Mouse (Mus musculus): ENCODE data around the gene Akip1. TPM values are rescaled to one million over a fixed set of nuclear protein-coding genes. Genes with fewer than 3 reads are reported as not detected.

Akip1 gene
- total RNA-seq, 2 experiments from 2014 or later, result 3.2 to 5.2 TPM

DNA sequence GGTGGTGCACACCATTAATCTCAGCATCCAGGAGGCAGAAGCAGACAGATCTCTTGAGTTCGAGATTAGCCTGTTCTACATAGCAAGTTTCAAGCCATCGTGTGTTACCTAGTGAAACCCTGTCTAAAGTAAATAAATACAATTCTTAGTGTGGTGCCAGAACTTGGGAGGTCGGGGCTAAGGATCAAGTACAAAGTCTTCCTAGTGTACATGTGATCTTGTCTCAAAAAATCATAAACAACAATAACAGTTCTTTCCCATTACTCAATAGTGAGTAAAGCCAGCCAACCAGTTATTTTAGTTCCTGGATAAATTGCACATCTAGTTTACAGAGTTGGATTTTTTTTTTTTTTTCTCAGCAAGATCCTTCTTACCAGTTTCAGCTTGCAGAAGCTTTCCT lies 971 bp downstream of the Akip1 start:
- ATAC-seq (replicated peaks; ENCODE audit: low FRiP score, poor library complexity, severe bottlenecking), result 0 out of 2 replicates have a peak, but pooled peaks have one; percentile 14

DNA sequence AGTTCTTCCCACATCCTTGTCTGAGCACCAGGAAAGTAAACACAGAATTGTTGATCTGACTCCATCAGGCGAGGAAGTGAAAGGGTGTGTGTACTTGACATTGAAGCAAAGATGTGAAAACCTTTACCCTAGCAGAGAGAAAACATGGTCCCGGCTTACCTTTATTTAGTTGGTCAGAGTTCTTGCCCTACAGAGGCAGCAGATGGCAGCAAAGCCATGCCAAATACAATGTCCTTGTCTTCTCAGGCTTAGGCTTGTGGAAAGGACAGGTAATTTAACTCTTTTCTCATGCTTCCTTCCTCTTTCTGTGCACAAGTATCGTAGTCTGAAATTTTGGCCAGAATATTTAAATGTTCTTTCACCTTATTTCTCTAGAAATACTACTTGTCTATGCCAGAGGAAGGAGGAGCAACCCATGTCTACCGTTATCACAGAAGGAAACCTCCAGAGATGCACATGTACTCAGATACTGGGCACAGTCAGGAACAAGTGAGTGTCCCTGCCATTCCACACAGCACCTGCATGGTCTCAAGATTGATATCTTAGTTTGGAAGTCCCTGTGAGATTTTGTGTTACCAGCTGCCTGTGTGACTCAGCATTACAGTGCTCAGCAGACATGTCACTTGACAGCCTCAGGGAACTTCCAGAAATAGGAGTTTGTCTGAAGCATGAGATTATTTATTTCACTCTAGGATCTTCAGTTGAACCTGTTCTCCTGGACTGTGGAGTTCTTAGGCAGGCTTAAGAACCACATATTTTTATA lies 3.7 kb downstream of the Akip1 start:
- ATAC-seq (replicated peaks; ENCODE audit: low FRiP score, poor library complexity, severe bottlenecking), result 0 out of 2 replicates have a peak, but pooled peaks have one; percentile 48

DNA sequence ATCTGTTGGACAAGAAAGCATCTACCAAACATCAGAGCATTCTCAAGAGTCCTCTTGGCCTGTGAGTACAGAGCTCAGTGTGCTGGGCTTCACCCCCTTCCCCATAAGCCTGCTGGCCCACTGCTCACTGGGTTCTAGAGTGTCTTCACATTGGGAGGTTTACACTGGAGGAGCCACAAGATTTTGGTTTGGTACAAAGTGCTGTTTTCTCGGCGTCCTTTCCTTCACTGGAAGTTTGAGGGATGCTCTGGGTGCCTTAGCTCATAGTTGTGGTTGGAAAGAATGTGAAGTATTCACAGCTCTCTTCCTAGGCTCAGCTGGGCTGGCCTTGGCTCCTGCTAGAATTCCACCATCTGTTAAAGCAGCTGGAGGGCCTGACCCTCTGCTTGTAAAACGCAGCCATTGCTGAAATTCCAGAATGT lies 5.5 kb downstream of the Akip1 start:
- no peak for ATAC-seq (replicated peaks; ENCODE audit: low FRiP score, poor library complexity, severe bottlenecking)

DNA sequence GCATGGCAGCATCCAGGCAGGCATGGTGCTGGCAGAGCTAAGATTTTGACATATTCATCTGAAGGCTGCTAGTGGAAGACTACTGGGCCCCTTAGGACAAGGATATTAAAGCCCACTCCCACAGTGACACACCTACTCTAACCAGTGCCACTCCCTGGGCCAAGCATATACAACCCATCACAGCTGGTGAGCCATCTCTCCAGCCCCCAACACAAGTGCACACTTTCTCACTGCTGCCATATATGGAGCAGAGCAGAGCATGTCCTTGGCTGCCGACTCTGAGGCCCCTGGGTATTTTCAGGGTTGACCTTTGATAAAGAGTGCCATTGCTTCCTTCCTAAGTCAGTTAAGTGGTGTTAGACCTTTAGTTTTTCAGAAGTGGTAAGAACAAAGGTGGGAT lies 6.6 kb downstream of the Akip1 start:
- ATAC-seq (replicated peaks; ENCODE audit: low FRiP score, poor library complexity, severe bottlenecking), result no peak

DNA sequence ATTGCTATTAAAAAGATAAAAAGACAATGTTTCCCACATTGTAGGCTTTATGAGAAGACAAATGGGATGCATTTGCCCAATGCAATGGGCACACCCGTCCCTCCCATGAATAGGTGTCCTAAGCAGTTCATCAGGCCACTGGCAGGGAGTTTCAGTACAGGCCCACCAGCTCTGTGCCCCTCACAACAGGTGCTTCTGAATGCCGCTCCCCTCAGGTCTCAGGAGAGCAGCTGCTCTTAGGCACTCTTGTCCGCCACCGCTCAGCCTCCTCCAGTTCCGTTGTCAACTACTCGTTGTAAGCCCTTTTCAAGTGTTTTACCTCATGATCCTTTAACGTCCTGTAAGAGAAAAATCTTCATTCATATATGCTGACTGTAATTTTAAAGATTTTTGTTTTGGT lies 8.7 kb downstream of the Akip1 start:
- no peak for ATAC-seq (replicated peaks; ENCODE audit: low FRiP score, poor library complexity, severe bottlenecking)

DNA sequence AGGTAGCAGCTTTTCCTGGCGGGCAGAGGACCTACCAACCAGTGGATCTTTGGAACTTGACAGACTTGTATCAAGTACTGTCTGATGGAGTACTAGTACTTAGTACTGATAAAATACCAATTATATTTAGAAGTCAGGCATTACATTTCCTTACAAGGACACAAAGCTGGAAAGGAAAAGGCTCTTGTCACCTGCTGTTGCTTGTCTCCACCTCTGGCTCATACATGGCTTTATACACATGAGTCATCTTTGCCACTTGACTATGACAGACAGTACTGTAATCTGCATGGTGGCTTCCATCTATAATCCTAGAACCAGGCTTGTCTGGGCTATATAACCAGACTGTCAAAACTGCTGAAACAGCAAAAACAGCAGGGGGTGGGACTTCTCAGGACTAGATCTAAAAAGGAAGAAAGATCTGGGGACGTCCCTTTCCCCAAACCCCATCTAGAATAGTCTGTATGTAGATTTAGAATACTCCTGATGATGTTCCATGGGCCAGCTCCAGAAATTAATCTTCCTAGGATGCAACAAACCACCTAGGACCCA lies 10.0 kb downstream of the Akip1 start:
- no peak for ATAC-seq (replicated peaks; ENCODE audit: low FRiP score, poor library complexity, severe bottlenecking)

DNA sequence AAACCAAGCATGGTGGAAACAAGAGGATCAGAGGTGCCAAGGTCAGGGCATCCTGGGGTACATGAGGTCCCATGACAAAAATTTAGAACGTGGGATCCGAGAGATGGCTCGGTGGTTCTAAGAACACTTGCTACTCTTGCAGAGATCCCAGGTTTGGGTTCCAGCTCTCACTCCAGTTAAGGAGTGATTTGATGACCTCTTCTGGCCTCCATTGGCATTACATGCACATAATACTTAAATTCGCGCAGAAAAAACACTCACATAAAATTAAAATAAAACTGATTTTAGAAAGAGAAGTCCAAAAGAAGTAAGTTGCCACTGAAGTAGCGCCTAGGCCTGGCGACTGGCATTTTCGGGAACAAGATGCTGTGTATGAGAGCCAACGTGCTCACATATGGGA lies 15.8 kb downstream of the Akip1 start:
- ATAC-seq (replicated peaks; ENCODE audit: low FRiP score, poor library complexity, severe bottlenecking), result no peak

DNA sequence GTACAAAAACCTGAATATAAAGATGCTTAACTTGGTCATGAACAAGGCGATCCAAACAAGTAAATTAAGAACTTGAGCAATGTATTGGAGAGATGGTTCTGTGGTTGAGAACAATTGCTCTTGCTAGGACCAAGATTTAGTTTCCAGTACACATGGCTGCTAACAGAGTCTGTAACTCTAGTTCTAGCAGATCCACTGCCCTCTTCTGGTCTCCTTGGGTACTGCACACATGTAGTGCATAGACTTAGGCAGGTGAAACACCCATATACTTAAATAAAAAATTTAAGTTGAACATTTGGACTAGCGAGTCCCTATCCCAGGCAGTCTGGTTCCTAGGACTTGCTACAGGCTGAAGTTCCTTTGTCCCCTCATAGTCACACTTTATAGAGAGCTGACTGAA lies 19.1 kb downstream of the Akip1 start:
- no peak for ATAC-seq (replicated peaks; ENCODE audit: low FRiP score, poor library complexity, severe bottlenecking)

DNA sequence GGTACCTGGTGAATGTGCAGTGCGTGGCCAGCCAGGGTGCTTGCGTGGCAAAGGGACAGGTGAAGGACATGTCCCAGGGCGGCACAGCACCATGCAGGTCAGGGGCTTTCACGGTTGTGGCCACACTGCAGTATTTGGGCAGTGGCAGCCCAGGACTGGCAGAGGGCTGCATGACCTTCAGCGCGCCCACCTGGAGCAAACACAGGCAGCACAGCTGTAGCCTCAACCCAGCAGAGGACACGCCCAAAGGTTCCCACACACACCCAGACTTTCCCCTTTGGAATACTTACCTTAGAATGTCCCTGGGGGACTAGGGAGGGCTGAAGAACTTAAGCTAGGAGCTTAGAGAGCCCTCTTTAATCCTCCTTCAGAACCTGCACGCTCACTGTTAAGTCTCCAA lies 19.6 kb downstream of the Akip1 start:
- ATAC-seq (replicated peaks; ENCODE audit: low FRiP score, poor library complexity, severe bottlenecking), result no peak

DNA sequence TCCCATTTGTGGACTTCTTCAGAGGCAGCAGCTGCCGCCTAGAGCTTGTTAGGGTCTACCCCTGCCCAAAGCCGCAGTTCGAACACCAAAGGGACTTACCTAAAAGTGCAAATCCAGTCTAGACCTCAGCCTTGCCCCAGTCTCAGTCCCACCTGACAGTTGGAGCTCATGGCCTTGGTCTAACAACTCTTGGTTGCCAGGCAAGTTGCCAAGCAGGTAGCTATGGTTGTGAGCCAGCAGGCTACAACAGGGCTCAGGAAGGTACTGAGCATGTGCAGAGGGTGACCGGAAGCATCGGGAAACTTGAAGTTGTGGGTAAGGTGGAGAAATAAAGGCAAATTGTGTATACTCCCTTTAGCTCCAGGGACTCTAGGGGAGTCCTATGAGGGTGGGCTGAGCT lies 20.2 kb downstream of the Akip1 start, which contains the start of gene BC051019:
BC051019 (minus strand) TSS at position 154 of the 400 bp plus-strand sequence.
- ATAC-seq (replicated peaks; ENCODE audit: low FRiP score, poor library complexity, severe bottlenecking), result no peak

DNA sequence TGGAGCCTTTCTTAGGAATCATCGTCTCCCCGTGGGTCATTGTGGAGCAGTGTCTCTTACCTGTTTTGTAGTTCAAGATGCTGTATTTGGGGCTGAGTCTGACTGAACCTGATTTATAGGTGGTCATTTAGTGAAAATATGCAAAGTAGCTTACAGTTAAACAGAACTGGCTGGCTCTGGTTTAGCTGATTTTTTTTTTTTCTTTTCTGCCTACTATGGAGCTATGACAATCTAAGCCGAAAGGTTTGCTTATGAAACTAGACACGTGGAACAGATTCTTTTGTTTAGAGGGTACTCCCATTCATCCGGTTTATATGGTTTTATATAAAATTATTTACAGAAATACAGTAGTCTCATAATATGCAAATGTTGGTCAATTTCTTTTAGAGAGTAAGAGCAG lies 28.1 kb downstream of the Akip1 start, which contains the start of gene Ascl3:
Ascl3 (minus strand) TSS at position 101 of the 400 bp plus-strand sequence.
- no peak for ATAC-seq (replicated peaks; ENCODE audit: low FRiP score, poor library complexity, severe bottlenecking)

DNA sequence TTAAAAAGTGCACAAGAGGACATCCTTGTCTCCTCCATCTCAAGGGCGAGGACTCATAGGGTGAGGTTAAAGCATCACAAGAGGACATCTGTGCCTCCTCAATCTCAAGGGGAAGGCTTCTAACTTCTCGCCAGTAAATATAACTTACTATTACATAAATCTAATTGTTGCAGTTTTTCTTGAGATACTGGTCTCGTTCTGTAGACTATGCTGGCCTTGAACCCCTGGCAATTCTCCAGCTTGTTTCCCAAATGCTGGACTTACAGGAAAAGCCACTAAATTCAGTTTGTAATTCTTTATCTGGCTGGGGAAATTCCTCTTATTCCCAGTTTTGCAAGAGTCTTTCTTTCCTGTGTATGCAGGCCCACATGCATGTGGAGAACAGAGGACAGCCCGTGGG lies 31.3 kb downstream of the Akip1 start:
- no peak for ATAC-seq (replicated peaks; ENCODE audit: low FRiP score, poor library complexity, severe bottlenecking)

DNA sequence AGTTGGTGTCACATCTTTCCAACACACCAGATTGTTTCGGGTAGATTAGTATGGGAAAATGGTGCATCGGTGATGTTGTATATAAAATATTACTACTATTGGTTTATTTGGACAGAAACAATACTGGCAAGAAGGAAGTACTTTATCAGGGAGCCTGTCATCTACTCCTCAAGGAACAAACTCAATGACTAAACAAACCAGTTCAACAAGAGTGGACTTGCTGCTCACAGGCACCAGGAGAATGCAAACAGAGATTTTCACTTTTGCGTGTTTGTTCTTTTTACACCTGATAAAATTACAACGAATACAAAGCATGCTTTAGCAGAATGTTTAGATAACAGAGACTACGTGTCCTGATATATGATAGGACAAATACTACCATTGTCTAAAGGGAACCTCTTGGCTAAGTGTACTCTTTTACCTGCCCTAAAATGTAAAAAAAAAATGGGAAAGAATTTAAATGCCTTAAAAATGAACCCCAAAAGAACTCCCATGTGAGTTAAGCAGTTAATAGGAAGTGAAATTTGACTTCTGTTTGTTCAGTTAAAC lies 36.4 kb downstream of the Akip1 start:
- ATAC-seq (replicated peaks; ENCODE audit: low FRiP score, poor library complexity, severe bottlenecking), result no peak

DNA sequence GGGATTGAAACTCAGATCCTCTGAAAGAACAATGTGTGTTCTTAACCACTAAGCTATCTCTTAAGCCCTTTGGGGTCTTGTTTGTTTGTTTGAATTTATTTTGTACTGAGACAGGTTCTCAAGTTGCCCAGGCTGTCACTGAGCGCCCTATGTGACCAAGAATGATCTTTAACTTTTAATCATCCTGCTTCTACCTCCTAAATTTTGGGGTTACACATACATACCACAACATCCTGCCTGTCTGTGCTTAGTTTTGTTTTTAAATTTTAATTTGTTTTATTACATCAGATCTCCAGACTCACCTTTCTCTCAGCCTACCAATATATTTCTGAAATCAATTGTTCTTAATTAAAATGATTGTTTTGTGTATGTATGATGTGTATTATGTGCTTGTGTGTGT lies 37.6 kb downstream of the Akip1 start:
- ATAC-seq (replicated peaks; ENCODE audit: low FRiP score, poor library complexity, severe bottlenecking), result no peak

DNA sequence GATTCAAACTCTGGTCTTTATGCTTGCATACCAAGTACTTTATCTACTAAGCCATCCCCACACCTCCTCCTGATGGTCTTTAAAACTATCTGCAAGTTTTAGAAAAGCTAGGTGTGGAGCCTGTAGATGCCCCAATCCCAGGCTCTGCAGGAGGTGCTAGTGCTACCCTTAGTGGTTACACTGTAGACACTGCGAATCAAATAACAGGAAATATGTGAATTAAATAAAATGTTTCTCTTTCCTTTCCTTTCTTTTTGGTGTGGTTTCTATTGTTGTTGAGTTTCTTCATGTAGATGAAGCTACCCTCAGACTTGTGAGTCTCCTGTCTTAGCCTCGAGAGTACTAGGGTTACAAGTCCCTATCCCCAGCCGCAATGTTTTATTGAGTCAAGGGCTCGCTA lies 38.2 kb downstream of the Akip1 start:
- ATAC-seq (replicated peaks; ENCODE audit: low FRiP score, poor library complexity, severe bottlenecking), result no peak

DNA sequence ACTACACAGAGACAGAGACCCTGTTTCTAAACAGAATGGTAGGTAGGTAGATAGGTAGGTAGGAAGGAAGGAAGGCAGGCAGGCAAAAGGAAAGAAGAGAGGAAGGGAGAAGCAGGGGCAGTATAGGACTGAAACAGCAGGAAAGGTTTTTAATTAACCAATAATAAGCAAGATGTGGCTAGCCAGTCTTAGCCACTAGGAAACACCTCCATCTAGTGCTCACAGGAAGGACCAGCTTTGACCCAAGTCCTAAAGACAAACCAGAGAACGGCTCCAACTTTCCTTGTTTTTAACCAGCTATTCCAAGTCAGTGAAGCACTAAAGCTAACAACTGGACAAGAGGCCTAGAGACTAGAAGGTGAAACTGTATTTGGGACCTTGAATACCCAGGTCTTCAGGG lies 44.3 kb downstream of the Akip1 start:
- no peak for ATAC-seq (replicated peaks; ENCODE audit: low FRiP score, poor library complexity, severe bottlenecking)

DNA sequence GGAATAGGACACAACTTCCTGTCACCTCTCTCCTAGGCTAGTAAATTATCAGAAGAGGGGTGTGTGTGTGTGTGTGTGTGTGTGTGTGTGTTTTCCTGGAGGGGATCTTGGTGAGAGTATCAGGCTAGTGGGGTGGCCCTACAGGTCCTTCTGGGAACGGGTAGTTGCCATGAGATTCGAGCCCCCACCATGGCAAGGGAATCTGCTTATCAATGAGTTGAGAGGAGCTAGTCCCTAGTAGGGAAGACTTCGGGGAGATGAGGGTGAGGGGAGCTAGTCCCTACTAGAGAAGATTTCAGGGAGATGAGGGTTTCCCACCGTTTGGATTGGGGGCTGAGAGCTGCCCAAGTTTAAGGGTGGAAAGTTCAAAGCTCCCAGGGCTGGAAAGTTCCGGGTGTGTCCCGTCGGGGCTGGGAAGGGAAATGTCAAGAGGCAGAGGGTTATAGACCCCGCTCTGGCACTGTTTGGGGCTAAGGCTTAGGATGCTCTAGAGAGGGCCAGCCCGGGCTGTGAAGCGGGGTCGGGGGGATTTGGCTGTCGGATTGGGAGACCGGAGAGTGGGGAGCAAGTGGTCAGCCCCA lies 48.0 kb downstream of the Akip1 start:
- peak; percentile 60 for ATAC-seq (replicated peaks; ENCODE audit: low FRiP score, poor library complexity, severe bottlenecking)

DNA sequence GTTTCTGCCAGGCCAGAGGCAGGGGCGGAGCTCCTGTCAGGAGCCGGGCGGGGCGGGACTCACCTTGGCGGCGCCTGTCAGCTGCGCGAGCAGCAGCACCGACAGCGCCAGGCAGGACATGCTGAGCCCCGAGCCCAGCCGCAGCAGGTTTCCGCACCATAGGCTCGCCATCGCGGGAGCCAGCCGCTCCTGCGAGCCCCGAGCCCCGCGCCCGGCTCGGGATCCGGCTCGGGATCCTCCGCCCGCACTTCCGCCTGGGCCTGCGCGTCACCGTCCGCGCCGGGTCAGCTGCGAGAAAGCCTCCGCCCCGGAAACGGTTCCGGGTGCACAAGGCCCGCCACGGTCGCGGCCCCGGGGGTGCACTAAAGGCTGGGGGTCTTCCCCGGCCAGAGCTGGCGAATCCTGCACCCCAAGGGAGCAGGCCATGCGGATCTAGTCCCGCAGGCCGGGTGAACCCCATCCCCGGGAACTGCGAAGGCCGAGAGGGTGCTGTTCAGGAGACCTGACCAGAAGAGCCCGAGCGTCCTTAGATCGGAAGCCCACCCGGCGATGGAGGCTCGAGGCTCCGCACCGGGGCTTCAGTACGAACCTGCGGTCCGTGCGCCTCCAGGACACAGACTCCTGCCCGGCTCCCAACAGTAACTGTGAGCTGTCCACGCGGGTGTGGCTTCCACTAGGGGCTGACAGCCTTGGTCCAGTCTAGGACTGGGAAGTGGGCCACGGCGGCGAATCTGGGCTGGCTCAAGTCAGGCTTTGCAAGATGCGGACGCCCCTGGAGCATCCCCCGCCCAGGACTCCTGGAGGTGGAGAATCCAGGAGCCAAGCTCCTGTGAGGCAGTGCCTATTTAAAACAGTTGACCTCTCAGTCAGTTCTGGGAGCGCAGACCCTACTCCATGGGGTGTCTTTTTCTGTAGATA lies 48.8 kb downstream of the Akip1 start, which contains the start of gene Tmem9b:
Tmem9b (minus strand) TSS at position 868 of the 918 bp plus-strand sequence.
- peak; percentile 88 for ATAC-seq (replicated peaks; ENCODE audit: low FRiP score, poor library complexity, severe bottlenecking)

DNA sequence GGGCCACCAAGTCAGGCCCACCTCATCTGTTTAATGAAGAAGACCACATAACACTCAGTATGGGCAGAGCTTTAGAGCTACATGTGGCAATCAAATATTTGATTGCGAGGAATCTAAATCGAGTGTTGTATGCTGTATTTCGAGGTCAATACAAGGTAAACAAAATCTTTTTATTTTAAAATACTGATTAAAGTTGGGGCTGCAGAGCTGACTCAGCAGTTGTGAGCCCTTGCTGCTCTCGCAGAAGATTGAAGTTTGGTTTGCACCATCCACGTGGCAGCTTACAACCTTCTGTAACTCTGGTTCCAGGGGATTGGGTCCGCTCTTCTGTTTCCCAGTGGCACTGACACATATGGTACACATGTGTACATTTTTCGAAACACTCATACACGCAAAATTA lies 50.5 kb downstream of the Akip1 start:
- no peak for ATAC-seq (replicated peaks; ENCODE audit: low FRiP score, poor library complexity, severe bottlenecking)

DNA sequence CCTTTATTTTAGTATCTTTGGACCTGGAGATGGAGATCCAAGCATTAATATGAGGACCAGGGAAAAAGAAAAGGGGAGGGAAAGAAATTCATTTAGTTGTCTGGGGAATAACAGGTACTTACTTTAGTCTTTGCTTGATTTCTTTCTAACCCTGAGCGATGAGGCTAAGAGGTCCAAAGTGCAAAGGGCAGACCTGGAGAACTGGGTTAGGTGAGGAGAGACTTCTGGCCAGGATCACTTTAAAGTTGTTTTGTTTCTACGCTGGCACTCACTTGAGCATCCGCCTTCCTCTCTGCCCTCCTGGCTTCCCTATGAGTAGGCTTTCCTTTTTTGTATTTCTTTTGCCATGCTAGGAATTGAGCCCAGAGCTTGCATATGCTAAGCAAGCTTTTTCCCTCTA lies 52.8 kb downstream of the Akip1 start:
- no peak for ATAC-seq (replicated peaks; ENCODE audit: low FRiP score, poor library complexity, severe bottlenecking)

All from erythroblast, adult 5-6 weeks (primary cell).